Mouse (Mus musculus): ENCODE data around the gene Dkc1.

GRCm38 (mm10) chrX:75098799-75099198 lies 3.1 kb downstream of the Dkc1 start:
- TF ChIP-seq CTCF (IDR thresholded peaks at IDR 0.05; ENCODE audit: low read depth) = no peak
- TF ChIP-seq EP300 (IDR thresholded peaks at IDR 0.05; ENCODE audit: low read depth) = no peak

Data from liver, embryonic 14.5 days (tissue).